Mouse (Mus musculus) heart, postnatal 0 days (tissue): Measurements from ENCODE around the gene Tmem274.

Experiments used
- CTCF ChIP-seq: IDR thresholded peaks from 2 replicates; pipeline ENCODE4 v1.5.1; 2016; ENCODE audit warnings: antibody characterized with exemption, control low read depth, low read depth
- EP300 ChIP-seq: IDR thresholded peaks from 2 replicates; pipeline ENCODE4 v1.6.1; 2016; ENCODE audit warnings: antibody characterized with exemption, low read depth

DNA sequence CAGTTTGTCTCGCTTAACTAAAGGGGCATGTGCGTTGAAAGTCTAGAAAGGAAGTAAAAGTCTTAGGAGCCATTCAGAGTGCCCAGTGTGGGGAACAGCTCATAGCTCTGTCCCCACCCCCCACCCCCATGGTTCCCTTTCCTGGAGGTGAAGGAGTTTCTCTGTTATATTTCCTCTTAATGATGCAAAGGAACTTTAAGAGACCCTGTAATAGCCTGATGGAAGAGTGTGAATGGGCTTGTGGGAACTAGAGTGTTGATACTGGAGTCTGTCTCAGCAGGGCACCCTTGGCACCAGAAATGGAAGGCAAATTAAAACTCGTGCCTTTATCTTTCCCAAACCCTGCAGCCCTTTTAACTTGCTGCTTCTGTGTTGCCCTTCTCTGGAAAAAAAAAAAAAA lies 27.7 kb downstream of the Tmem274 start:
- TF ChIP-seq CTCF = no peak
- TF ChIP-seq EP300 = no peak
